Mouse (Mus musculus): ENCODE measurements around the gene Fam181a. TPM values are rescaled to one million over a fixed set of nuclear protein-coding genes. Genes with fewer than 3 reads are reported as not detected.

The Fam181a gene
- polyA plus RNA-seq, 2 experiments = 0.16 TPM; not detected in 1

DNA sequence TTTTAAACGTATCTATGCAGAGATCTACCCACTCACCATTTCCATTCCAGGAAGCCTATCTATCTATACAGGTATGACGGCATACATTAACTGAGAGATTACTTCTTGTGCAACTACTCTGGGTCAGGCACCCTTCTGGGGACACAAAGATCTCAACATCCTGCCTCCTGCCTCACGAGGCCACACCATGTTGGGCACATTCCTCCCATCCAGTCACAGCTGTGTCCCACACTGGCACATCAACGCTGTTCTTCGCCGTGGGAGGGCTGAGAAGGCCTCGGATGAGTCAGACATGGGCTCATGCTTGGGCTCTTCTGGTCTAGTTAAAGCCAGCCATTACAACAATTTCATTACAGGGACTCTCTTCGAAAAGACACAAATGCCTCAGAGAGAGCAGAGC is 36.2 kb downstream of the Fam181a start:
- DNase-seq (ENCODE audit: low spot score) (no peak), ATAC-seq (ENCODE audit: low FRiP score, low read depth) (no peak)
- TF ChIP-seq POLR2A (IDR thresholded peaks at IDR 0.05; ENCODE audit: borderline replicate concordance, extremely low read depth, insufficient read depth, insufficient read length) = no peak
- H3K9me3 ChIP-seq (ENCODE audit: control insufficient read depth, low read length) = no peaks in the 10 kb centered on the region
- H3K36me3 ChIP-seq (ENCODE audit: control insufficient read depth, insufficient read depth, low read length) = no peaks in the 10 kb centered on the region
- no peak overlapping the region for H3K27ac ChIP-seq (replicated peaks; ENCODE audit: low read depth, low read length)
- no peak overlapping the region for H3K4me3 ChIP-seq (replicated peaks; ENCODE audit: low read length)
- no peaks in the 10 kb centered on the region for H3K4me1 ChIP-seq (ENCODE audit: control insufficient read depth, insufficient read depth, low read length)
- no peak overlapping the region for H3K9ac ChIP-seq (ENCODE audit: low read depth, low read length, severe bottlenecking)
- no peak overlapping the region for H3K4me2 ChIP-seq (replicated peaks; ENCODE audit: low read depth, low read length, severe bottlenecking)
- WGBS = 84% methylated on average over 8 of the region's 8 CpGs
- no peaks in the 10 kb centered on the region for H3K27me3 ChIP-seq (ENCODE audit: control insufficient read depth, insufficient read depth, low read length)

GRCm38 (mm10) chr12:103347406-103347805 is 36.6 kb downstream of the Fam181a start:
- ATAC-seq (ENCODE audit: low FRiP score, low read depth) (no peak), DNase-seq (ENCODE audit: low spot score) (no peak)
- Histone ChIP-seq H3K9ac (ENCODE audit: low read depth, low read length, severe bottlenecking) (no peak overlapping the region), H3K4me1 (ENCODE audit: control insufficient read depth, insufficient read depth, low read length) (no peaks in the 10 kb centered on the region), H3K4me2 (replicated peaks; ENCODE audit: low read depth, low read length, severe bottlenecking) (no peak overlapping the region), H3K36me3 (ENCODE audit: control insufficient read depth, insufficient read depth, low read length) (no peaks in the 10 kb centered on the region), H3K27me3 (ENCODE audit: control insufficient read depth, insufficient read depth, low read length) (no peaks in the 10 kb centered on the region), H3K9me3 (ENCODE audit: control insufficient read depth, low read length) (no peaks in the 10 kb centered on the region), H3K27ac (replicated peaks; ENCODE audit: low read depth, low read length) (no peak overlapping the region), H3K4me3 (replicated peaks; ENCODE audit: low read length) (no peak overlapping the region)
- TF ChIP-seq POLR2A (IDR thresholded peaks at IDR 0.05; ENCODE audit: borderline replicate concordance, extremely low read depth, insufficient read depth, insufficient read length) = no peak
- WGBS = 43% methylated on average over 5 of the region's 5 CpGs

DNA sequence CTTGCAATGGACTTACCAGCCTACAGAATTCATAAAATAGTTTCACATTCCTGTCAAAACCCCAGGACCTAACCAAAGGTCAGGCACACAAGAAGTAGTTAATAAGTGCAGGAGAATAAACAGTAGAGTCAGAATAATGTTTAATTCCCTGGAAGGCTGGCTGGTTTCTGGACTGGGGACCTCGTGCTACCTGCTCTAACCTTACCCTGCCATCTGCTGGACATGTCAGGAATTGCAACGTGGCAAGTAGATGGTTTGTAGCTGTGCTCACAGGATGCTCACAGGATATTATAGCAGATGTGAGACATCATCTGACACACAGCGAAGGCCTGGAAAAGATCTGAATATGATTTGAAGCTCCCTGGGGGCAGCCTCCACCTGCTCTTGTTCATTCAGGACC is 37.7 kb downstream of the Fam181a start:
- H3K36me3 ChIP-seq (ENCODE audit: control insufficient read depth, insufficient read depth, low read length) = no peaks in the 10 kb centered on the region
- TF ChIP-seq POLR2A (IDR thresholded peaks at IDR 0.05; ENCODE audit: borderline replicate concordance, extremely low read depth, insufficient read depth, insufficient read length) = no peak; the same call in 1 of the 2 replicates
- H3K27ac ChIP-seq (replicated peaks; ENCODE audit: low read depth, low read length) = no peak overlapping the region
- peak; percentile 79 for DNase-seq (ENCODE audit: low spot score)
- no peaks in the 10 kb centered on the region for H3K4me1 ChIP-seq (ENCODE audit: control insufficient read depth, insufficient read depth, low read length)
- H3K4me2 ChIP-seq (replicated peaks; ENCODE audit: low read depth, low read length, severe bottlenecking) = no peak overlapping the region
- no peaks in the 10 kb centered on the region for H3K9me3 ChIP-seq (ENCODE audit: control insufficient read depth, low read length)
- WGBS = 4% methylated on average over 3 of the region's 3 CpGs
- H3K4me3 ChIP-seq (replicated peaks; ENCODE audit: low read length) = no peak overlapping the region
- ATAC-seq (ENCODE audit: low FRiP score, low read depth) = peak; percentile 41; the same call in 1 of the 2 replicates
- no peak overlapping the region for H3K9ac ChIP-seq (ENCODE audit: low read depth, low read length, severe bottlenecking)
- H3K27me3 ChIP-seq (ENCODE audit: control insufficient read depth, insufficient read depth, low read length) = no peaks in the 10 kb centered on the region

- ATAC-seq (ENCODE audit: low FRiP score, low read depth) = no peak
- DNase-seq (ENCODE audit: low spot score) = no peak
- H3K4me2 ChIP-seq (replicated peaks; ENCODE audit: low read depth, low read length, severe bottlenecking) = no peak overlapping the region
- 91% methylated on average over 6 of the region's 6 CpGs for WGBS
- H3K4me1 ChIP-seq (ENCODE audit: control insufficient read depth, insufficient read depth, low read length) = no peaks in the 10 kb centered on the region
- H3K9ac ChIP-seq (ENCODE audit: low read depth, low read length, severe bottlenecking) = no peak overlapping the region
- no peak for TF ChIP-seq POLR2A (IDR thresholded peaks at IDR 0.05; ENCODE audit: borderline replicate concordance, extremely low read depth, insufficient read depth, insufficient read length)
- H3K36me3 ChIP-seq (ENCODE audit: control insufficient read depth, insufficient read depth, low read length) = no peaks in the 10 kb centered on the region
- H3K9me3 ChIP-seq (ENCODE audit: control insufficient read depth, low read length) = no peaks in the 10 kb centered on the region
- H3K27me3 ChIP-seq (ENCODE audit: control insufficient read depth, insufficient read depth, low read length) = no peaks in the 10 kb centered on the region
- no peak overlapping the region for H3K27ac ChIP-seq (replicated peaks; ENCODE audit: low read depth, low read length)
- H3K4me3 ChIP-seq (replicated peaks; ENCODE audit: low read length) = no peak overlapping the region
These were observed 42.0 kb downstream of the Fam181a start for GRCm38 (mm10) chr12:103352735-103353134.

GRCm38 (mm10) chr12:103353538-103353937 is 42.8 kb downstream of the Fam181a start:
- Histone ChIP-seq H3K4me2 (replicated peaks; ENCODE audit: low read depth, low read length, severe bottlenecking) (no peak overlapping the region), H3K27me3 (ENCODE audit: control insufficient read depth, insufficient read depth, low read length) (no peaks in the 10 kb centered on the region), H3K4me3 (replicated peaks; ENCODE audit: low read length) (no peak overlapping the region), H3K9ac (ENCODE audit: low read depth, low read length, severe bottlenecking) (no peak overlapping the region), H3K27ac (replicated peaks; ENCODE audit: low read depth, low read length) (no peak overlapping the region), H3K4me1 (ENCODE audit: control insufficient read depth, insufficient read depth, low read length) (no peaks in the 10 kb centered on the region), H3K36me3 (ENCODE audit: control insufficient read depth, insufficient read depth, low read length) (no peaks in the 10 kb centered on the region), H3K9me3 (ENCODE audit: control insufficient read depth, low read length) (no peaks in the 10 kb centered on the region)
- no peak for TF ChIP-seq POLR2A (IDR thresholded peaks at IDR 0.05; ENCODE audit: borderline replicate concordance, extremely low read depth, insufficient read depth, insufficient read length)
- WGBS = 23% methylated on average over 5 of the region's 5 CpGs
- no peak for DNase-seq (ENCODE audit: low spot score)
- peak; percentile 62 for ATAC-seq (ENCODE audit: low FRiP score, low read depth)

Measured in limb, embryonic 14.5 days (tissue).